Mouse (Mus musculus) cerebellum, adult 2 months (tissue): Measurements from ENCODE around the gene Acat3. TPM values are rescaled to one million over a fixed set of nuclear protein-coding genes. Genes with fewer than 3 reads are reported as not detected.

Experiments used
- DNase-seq, 2 experiments: peaks; one replicate each; pipeline ENCODE4 v3.0.0; 2021
- H3K27ac ChIP-seq: fragments of 200-500 bp; 2 replicates; pipeline ENCODE4 v1.5.1; 2012; ENCODE audit warnings: low read length, control low read depth, inconsistent platforms; ENCODE audit not compliant: insufficient read depth
- H3K27me3 ChIP-seq: fragments of 200-500 bp; 2 replicates; pipeline ENCODE4 v1.6.1; 2012; ENCODE audit warnings: inconsistent platforms, mild to moderate bottlenecking, low read length, moderate library complexity; ENCODE audit not compliant: control insufficient read depth, insufficient read depth
- H3K4me1 ChIP-seq: fragments of 200-500 bp; 2 replicates; pipeline ENCODE4 v1.6.1; 2011; ENCODE audit warnings: low read length; ENCODE audit not compliant: control insufficient read depth, insufficient read depth
- H3K4me3 ChIP-seq: fragments of 200-500 bp; replicated peaks from 2 replicates; pipeline ENCODE3; 2011; ENCODE audit warnings: mild to moderate bottlenecking, low read depth, low read length, control low read depth; ENCODE audit not compliant: insufficient read depth
- CTCF ChIP-seq: fragments of 200-500 bp; IDR thresholded peaks from 2 replicates; pipeline ENCODE4 v1.5.1; 2011; ENCODE audit warnings: low read depth, mild to moderate bottlenecking, control low read depth, low read length, moderate library complexity, borderline replicate concordance; ENCODE audit not compliant: insufficient read depth
- POLR2A ChIP-seq: fragments of 200-500 bp; IDR thresholded peaks from 2 replicates; pipeline ENCODE4 v1.6.1; 2011; ENCODE audit warnings: low read length, control low read depth, borderline replicate concordance; ENCODE audit not compliant: insufficient read depth
- WGBS: fragments of 180-500 bp; shearing (Covaris S2); methylation state at CpG from one replicate; pipeline ENCODE4 v1.1.7; 2018; 5-methylcytosine and 5-hydroxymethylcytosine counted together
- polyA plus RNA-seq: library from polyadenylated mRNA; depleted of rRNA; stranded (reverse); fragments of >200 nt; gene quantifications from 2 replicates; pipeline ENCODE4 v1.2.3, GENCODE M21; 2012; rRNA removed

The Acat3 gene
- polyA plus RNA-seq, 1 experiment = 1.7 TPM

- no peak for DNase-seq
- H3K4me1 ChIP-seq = no peaks in the 10 kb centered on the region
- no peak overlapping the region for H3K27ac ChIP-seq
- 76% methylated on average over 5 of the region's 5 CpGs for WGBS
- TF ChIP-seq CTCF = no peak
- TF ChIP-seq POLR2A = no peak
- H3K4me3 ChIP-seq = no peak overlapping the region
- H3K27me3 ChIP-seq = no peaks in the 10 kb centered on the region
These were observed 42.7 kb downstream of the Acat3 start for GRCm38 (mm10) chr17:12897674-12898073.

GRCm38 (mm10) chr17:12892033-12892432 lies 48.4 kb downstream of the Acat3 start:
- no peak overlapping the region for H3K27ac ChIP-seq
- 96% methylated on average over 9 of the region's 9 CpGs for WGBS
- H3K4me3 ChIP-seq = no peak overlapping the region
- no peaks in the 10 kb centered on the region for H3K27me3 ChIP-seq
- DNase-seq = no peak
- no peak for TF ChIP-seq POLR2A
- TF ChIP-seq CTCF = no peak
- no peaks in the 10 kb centered on the region; the same call in 1 of the 2 replicates for H3K4me1 ChIP-seq

GRCm38 (mm10) chr17:12891054-12891453 lies 49.3 kb downstream of the Acat3 start:
- no peak for TF ChIP-seq CTCF
- no peak overlapping the region for H3K27ac ChIP-seq
- no peaks in the 10 kb centered on the region; the same call in 1 of the 2 replicates for H3K4me1 ChIP-seq
- no peaks in the 10 kb centered on the region for H3K27me3 ChIP-seq
- no peak overlapping the region for H3K4me3 ChIP-seq
- 32% methylated on average over 4 of the region's 4 CpGs for WGBS
- peak in 1 of 2 experiments; percentile 20 for DNase-seq

- WGBS = 50% methylated on average over 15 of the region's 15 CpGs
- Histone ChIP-seq H3K27me3 (no peaks in the 10 kb centered on the region), H3K4me1 (no peaks in the 10 kb centered on the region; the same call in 1 of the 2 replicates), H3K4me3 (no peak overlapping the region), H3K27ac (no peak overlapping the region)
- TF ChIP-seq POLR2A (no peak), CTCF (no peak)
- DNase-seq = no peak
These were observed 53.2 kb downstream of the Acat3 start for GRCm38 (mm10) chr17:12887021-12887775.

- Histone ChIP-seq H3K4me3 (no peak overlapping the region), H3K4me1 (no peaks in the 10 kb centered on the region; the same call in 1 of the 2 replicates), H3K27me3 (no peaks in the 10 kb centered on the region), H3K27ac (no peak overlapping the region)
- no peak for DNase-seq
- WGBS = 53% methylated on average over 6 of the region's 6 CpGs
- no peak for TF ChIP-seq CTCF
- TF ChIP-seq POLR2A = no peak
These were observed 53.8 kb downstream of the Acat3 start for GRCm38 (mm10) chr17:12886620-12887019.

- Histone ChIP-seq H3K27ac (no peak overlapping the region), H3K4me1 (no peaks in the 10 kb centered on the region), H3K4me3 (no peak overlapping the region), H3K27me3 (no peaks in the 10 kb centered on the region)
- no peak for DNase-seq
- TF ChIP-seq CTCF (no peak), POLR2A (no peak)
- WGBS = 77% methylated on average over 1 of the region's 1 CpGs
These were observed 59.2 kb downstream of the Acat3 start for GRCm38 (mm10) chr17:12881216-12881615.

- H3K4me1 ChIP-seq = no peaks in the 10 kb centered on the region
- no peak overlapping the region for H3K27ac ChIP-seq
- TF ChIP-seq CTCF = peak; percentile 67; the same call in 1 of the 2 replicates
- no peak for TF ChIP-seq POLR2A
- H3K27me3 ChIP-seq = no peaks in the 10 kb centered on the region
- peak; percentile 72 to 82 for DNase-seq
- no peak overlapping the region for H3K4me3 ChIP-seq
- WGBS = 2% methylated on average over 14 of the region's 14 CpGs
These were observed 60.2 kb downstream of the Acat3 start for GRCm38 (mm10) chr17:12880178-12880577.

GRCm38 (mm10) chr17:12875734-12876133 lies 64.7 kb downstream of the Acat3 start, which contains the start of gene Mrgprh:
Mrgprh (plus strand) TSS chr17:12876034.
- WGBS = 89% methylated on average over 5 of the region's 5 CpGs
- Histone ChIP-seq H3K27ac (no peak within 1 kb of the TSS), H3K4me1 (peaks cover 9% of the 10 kb centered on the region; the same call in 1 of the 2 replicates), H3K27me3 (no peaks in the 10 kb centered on the region), H3K4me3 (no peak within 1 kb of the TSS)
- no peak for TF ChIP-seq POLR2A
- no peak for TF ChIP-seq CTCF
- DNase-seq = no peak

Other genes starting within 250 kb of the Acat3 start
- 18.1 and 19.7 TPM in 2 replicates for gene Igf2r, start 170.9 kb downstream of the Acat3 start, polyA plus RNA-seq
- 0.25 and 0.44 TPM in 2 replicates for gene Mas1, start 72.5 kb downstream of the Acat3 start, polyA plus RNA-seq
- gene Mrgprh, start 64.6 kb downstream of the Acat3 start, polyA plus RNA-seq = 0.51 and 0.62 TPM in 2 replicates
- 3.1 and 4.5 TPM in 2 replicates for gene Pnldc1, start 30.4 kb downstream of the Acat3 start, polyA plus RNA-seq
- 145 and 156 TPM in 2 replicates for gene Tcp1, start 24.9 kb downstream of the Acat3 start, polyA plus RNA-seq
- 80.0 and 85.6 TPM in 2 replicates for gene Mrpl18, start 24.3 kb downstream of the Acat3 start, polyA plus RNA-seq
- 45.4 and 50.6 TPM in 2 replicates for gene Acat2, start 20.1 kb upstream of the Acat3 start, polyA plus RNA-seq
- 57.6 and 57.7 TPM in 2 replicates for gene Wtap, start 53.6 kb upstream of the Acat3 start, polyA plus RNA-seq
- gene Sod2, start 66.2 kb upstream of the Acat3 start, polyA plus RNA-seq = 269 and 280 TPM in 2 replicates
- not detected in 2 replicates for gene Gpr31b, start 111.7 kb upstream of the Acat3 start, polyA plus RNA-seq
- gene Tcp10b, start 120.5 kb upstream of the Acat3 start, polyA plus RNA-seq = 0.62 and 0.67 TPM in 2 replicates
- not detected in 2 replicates for gene Unc93a, start 191.2 kb upstream of the Acat3 start, polyA plus RNA-seq